Mouse (Mus musculus) adipose tissue, adult 10 weeks (tissue): ENCODE results near the gene Cyp2b9. TPM values are rescaled to one million over a fixed set of nuclear protein-coding genes. Genes with fewer than 3 reads are reported as not detected.

Experiments used
- polyA plus RNA-seq: library from polyadenylated mRNA; stranded (reverse); fragments of 350-450 nt; fragmentation: Illumina TruSeq; extraction: RNeasy Lipid Tissue Mini Kit (QIAGEN cat#74804); gene quantifications from one replicate; pipeline ENCODE4 v1.2.3, GENCODE M21; 2014; ENCODE audit warnings: low read depth, low replicate concordance

Gene Cyp2b9
- not detected for polyA plus RNA-seq

DNA sequence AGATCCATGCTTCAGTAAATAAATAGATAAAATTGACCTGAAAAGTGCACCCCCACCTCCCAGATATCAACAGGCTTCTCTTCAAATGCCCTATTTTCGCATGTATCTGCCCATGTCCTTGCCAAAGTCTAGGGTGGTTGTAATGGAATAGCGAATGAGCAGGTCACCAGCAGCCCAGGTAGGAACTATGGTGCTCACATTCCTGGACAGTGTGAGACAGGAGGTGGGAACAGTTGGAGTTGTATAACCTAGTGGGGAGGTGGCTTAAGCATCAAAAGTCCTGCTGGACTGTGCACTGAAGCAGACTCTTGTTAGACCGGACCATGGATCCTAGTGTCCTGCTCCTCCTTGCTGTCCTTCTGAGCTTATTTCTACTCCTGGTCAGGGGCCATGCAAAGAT is at the start of gene Cyp2b9:
Cyp2b9 (plus strand) TSS at position 301 of the 400 bp plus-strand sequence.

DNA sequence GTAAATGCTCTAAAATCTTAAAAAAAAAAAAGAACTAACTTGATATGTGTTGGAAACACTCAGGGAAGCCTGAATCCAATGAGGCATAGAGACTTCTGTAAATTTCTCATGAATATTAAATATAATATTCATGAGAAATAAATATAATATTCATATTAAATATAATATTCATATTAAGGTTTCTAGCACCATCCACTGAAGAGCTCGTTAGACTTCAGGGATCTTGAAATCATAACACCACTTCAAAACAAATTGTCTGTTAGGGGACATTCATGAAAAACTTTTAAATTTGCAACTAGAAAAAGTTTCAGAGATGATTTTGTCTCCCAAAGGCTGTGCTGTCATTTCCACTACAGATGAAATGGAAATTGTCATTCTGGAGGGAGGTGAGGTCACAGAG is 86.8 kb downstream of the Cyp2b9 start, which contains the start of gene Vmn1r184:
Vmn1r184 (plus strand) TSS at position 301 of the 400 bp plus-strand sequence.

Other genes starting within 250 kb of the Cyp2b9 start
- gene Cyp2b13, start 111.9 kb upstream of the Cyp2b9 start, polyA plus RNA-seq = not detected
- not detected for gene Vmn1r184, start 86.9 kb downstream of the Cyp2b9 start, polyA plus RNA-seq
- gene Cyp2a4, start 133.8 kb downstream of the Cyp2b9 start, polyA plus RNA-seq = not detected
- not detected for gene Nlrp9c, start 230.3 kb downstream of the Cyp2b9 start, polyA plus RNA-seq